Mouse (Mus musculus) intestine, embryonic 16.5 days (tissue): ENCODE results near the gene Dnal1. TPM values are rescaled to one million over a fixed set of nuclear protein-coding genes. Genes with fewer than 3 reads are reported as not detected.

Experiments used
- ATAC-seq: fragments of 200-750 bp; cut with Nextera tagmentation; 2 replicates; pipeline ENCODE4 v1.8.0; 2017; ENCODE audit warnings: moderate TSS enrichment, moderate library complexity
- H3K27ac ChIP-seq: fragments of 300-500 bp; sonication (generic); 2 replicates; pipeline ENCODE4 v1.5.1; 2014; ENCODE audit warnings: mild to moderate bottlenecking, low read length
- H3K27me3 ChIP-seq: fragments of 300-500 bp; sonication (generic); replicated peaks from 2 replicates; pipeline ENCODE4 v1.6.1; 2014; ENCODE audit warnings: low read length, control low read depth, mixed read lengths; ENCODE audit not compliant: control insufficient read depth, insufficient read depth
- H3K36me3 ChIP-seq: fragments of 300-500 bp; sonication (generic); 2 replicates; pipeline ENCODE4 v1.6.1; 2014; ENCODE audit warnings: low read length, control low read depth; ENCODE audit not compliant: control insufficient read depth, insufficient read depth
- H3K4me1 ChIP-seq: fragments of 300-500 bp; sonication (generic); 2 replicates; pipeline ENCODE4 v1.6.1; 2014; ENCODE audit warnings: low read length, control low read depth, mixed read lengths; ENCODE audit not compliant: control insufficient read depth, insufficient read depth
- H3K4me2 ChIP-seq: fragments of 300-500 bp; sonication (generic); 2 replicates; pipeline ENCODE4 v1.6.1; 2014; ENCODE audit warnings: low read depth, low read length, control low read depth
- H3K4me3 ChIP-seq: fragments of 300-500 bp; sonication (generic); 2 replicates; pipeline ENCODE4 v1.5.1; 2014; ENCODE audit warnings: mild to moderate bottlenecking, low read length
- H3K9ac ChIP-seq: fragments of 300-500 bp; sonication (generic); 2 replicates; pipeline ENCODE4 v1.6.1; 2014; ENCODE audit warnings: low read depth, low read length
- H3K9me3 ChIP-seq: fragments of 300-500 bp; sonication (generic); 2 replicates; pipeline ENCODE4 v1.6.1; 2016; ENCODE audit warnings: low read length, control low read depth; ENCODE audit not compliant: control insufficient read depth
- WGBS: fragments of 180-500 bp; shearing (Covaris S2); extraction: QIAGEN DNeasy Blood & Tissue Kit; methylation state at CpG from one replicate; pipeline ENCODE4 v1.1.7; 2014; 5-methylcytosine and 5-hydroxymethylcytosine counted together
- polyA plus RNA-seq: library from polyadenylated mRNA; unstranded; fragments of >200 nt; fragmentation: Nextera tagmentation; extraction: Ambion mirVana; gene quantifications from 2 replicates; pipeline ENCODE4 v1.2.1, GENCODE M21; 2015

Gene Dnal1
- polyA plus RNA-seq, 1 experiment from 2014 or later: 3.4 TPM

GRCm38 (mm10) chr12:84110814-84111213 lies 3.4 kb upstream of the Dnal1 start:
- Histone ChIP-seq H3K4me1 (peaks cover 6% of the 10 kb centered on the region), H3K36me3 (no peaks in the 10 kb centered on the region), H3K27me3 (no peaks in the 10 kb centered on the region), H3K9ac (no peak overlapping the region), H3K4me2 (no peak overlapping the region), H3K27ac (no peak overlapping the region), H3K9me3 (no peaks in the 10 kb centered on the region), H3K4me3 (no peak overlapping the region)
- 94% methylated on average over 4 of the region's 4 CpGs for WGBS
- ATAC-seq: no peak

- H3K36me3 ChIP-seq: no peaks in the 10 kb centered on the region
- H3K4me3 ChIP-seq: peak overlapping the region; percentile 78
- no peaks in the 10 kb centered on the region for H3K9me3 ChIP-seq
- peak overlapping the region; percentile 75; the same call in 1 of the 2 replicates for H3K9ac ChIP-seq
- H3K27ac ChIP-seq: no peak overlapping the region
- H3K27me3 ChIP-seq: no peaks in the 10 kb centered on the region
- H3K4me1 ChIP-seq: peaks cover 6% of the 10 kb centered on the region
- 0 out of 2 replicates have a peak, but pooled peaks have one; percentile 5 for ATAC-seq
- peak overlapping the region; percentile 85 for H3K4me2 ChIP-seq
- WGBS: 35% methylated on average over 6 of the region's 6 CpGs
These were observed 490 bp upstream of the Dnal1 start for GRCm38 (mm10) chr12:84113676-84114075.

GRCm38 (mm10) chr12:84119584-84119983 lies 5.4 kb downstream of the Dnal1 start:
- no peaks in the 10 kb centered on the region for H3K36me3 ChIP-seq
- no peak overlapping the region for H3K4me3 ChIP-seq
- ATAC-seq: no peak
- H3K9ac ChIP-seq: no peak overlapping the region
- H3K27me3 ChIP-seq: no peaks in the 10 kb centered on the region
- H3K4me1 ChIP-seq: peaks cover 6% of the 10 kb centered on the region
- 94% methylated on average over 5 of the region's 5 CpGs for WGBS
- no peak overlapping the region for H3K27ac ChIP-seq
- H3K4me2 ChIP-seq: no peak overlapping the region
- no peaks in the 10 kb centered on the region for H3K9me3 ChIP-seq

GRCm38 (mm10) chr12:84125892-84126291 lies 11.7 kb downstream of the Dnal1 start:
- WGBS: 79% methylated on average over 12 of the region's 12 CpGs
- no peak overlapping the region for H3K4me3 ChIP-seq
- no peak overlapping the region for H3K27ac ChIP-seq
- no peaks in the 10 kb centered on the region for H3K9me3 ChIP-seq
- ATAC-seq: no peak
- no peak overlapping the region for H3K4me2 ChIP-seq
- no peaks in the 10 kb centered on the region for H3K4me1 ChIP-seq
- H3K27me3 ChIP-seq: no peaks in the 10 kb centered on the region
- H3K36me3 ChIP-seq: no peaks in the 10 kb centered on the region
- H3K9ac ChIP-seq: no peak overlapping the region

GRCm38 (mm10) chr12:84126899-84127298 lies 12.7 kb downstream of the Dnal1 start:
- no peaks in the 10 kb centered on the region for H3K27me3 ChIP-seq
- no peak for ATAC-seq

GRCm38 (mm10) chr12:84128576-84128975 lies 14.4 kb downstream of the Dnal1 start:
- H3K4me3 ChIP-seq: no peak overlapping the region
- H3K27me3 ChIP-seq: no peaks in the 10 kb centered on the region
- WGBS: 91% methylated on average over 6 of the region's 6 CpGs
- ATAC-seq: no peak
- no peak overlapping the region for H3K27ac ChIP-seq
- H3K36me3 ChIP-seq: no peaks in the 10 kb centered on the region; the same call in 1 of the 2 replicates
- no peak overlapping the region for H3K9ac ChIP-seq
- no peaks in the 10 kb centered on the region for H3K4me1 ChIP-seq
- H3K9me3 ChIP-seq: no peaks in the 10 kb centered on the region
- H3K4me2 ChIP-seq: no peak overlapping the region

More at GRCm38 (mm10) chr12:84126899-84127298, 12.7 kb downstream of the Dnal1 start:
- H3K4me2 ChIP-seq: no peak overlapping the region
- no peak overlapping the region for H3K4me3 ChIP-seq
- H3K27ac ChIP-seq: no peak overlapping the region
- H3K9me3 ChIP-seq: no peaks in the 10 kb centered on the region
- H3K4me1 ChIP-seq: no peaks in the 10 kb centered on the region
- no peak overlapping the region for H3K9ac ChIP-seq
- H3K36me3 ChIP-seq: no peaks in the 10 kb centered on the region
- 81% methylated on average over 2 of the region's 2 CpGs for WGBS

GRCm38 (mm10) chr12:84129931-84130330 lies 15.8 kb downstream of the Dnal1 start:
- no peaks in the 10 kb centered on the region for H3K9me3 ChIP-seq
- H3K4me2 ChIP-seq: no peak overlapping the region
- no peak for ATAC-seq
- no peaks in the 10 kb centered on the region for H3K4me1 ChIP-seq
- no peaks in the 10 kb centered on the region for H3K27me3 ChIP-seq
- no peak overlapping the region for H3K27ac ChIP-seq
- 91% methylated on average over 8 of the region's 8 CpGs for WGBS
- H3K36me3 ChIP-seq: no peaks in the 10 kb centered on the region; the same call in 1 of the 2 replicates
- H3K4me3 ChIP-seq: no peak overlapping the region
- no peak overlapping the region for H3K9ac ChIP-seq

GRCm38 (mm10) chr12:84132265-84132664 lies 18.1 kb downstream of the Dnal1 start:
- Histone ChIP-seq H3K4me1 (no peaks in the 10 kb centered on the region), H3K36me3 (no peaks in the 10 kb centered on the region; the same call in 1 of the 2 replicates), H3K4me2 (no peak overlapping the region), H3K9me3 (no peaks in the 10 kb centered on the region), H3K9ac (no peak overlapping the region), H3K4me3 (no peak overlapping the region), H3K27me3 (no peaks in the 10 kb centered on the region), H3K27ac (no peak overlapping the region)
- no peak for ATAC-seq
- 58% methylated on average over 3 of the region's 3 CpGs for WGBS

- no peaks in the 10 kb centered on the region for H3K27me3 ChIP-seq
- H3K36me3 ChIP-seq: peaks cover 3% of the 10 kb centered on the region; the same call in 1 of the 2 replicates
- H3K4me2 ChIP-seq: no peak overlapping the region
- no peaks in the 10 kb centered on the region for H3K4me1 ChIP-seq
- H3K9ac ChIP-seq: no peak overlapping the region
- WGBS: 95% methylated on average over 7 of the region's 7 CpGs
- no peaks in the 10 kb centered on the region for H3K9me3 ChIP-seq
- no peak overlapping the region for H3K4me3 ChIP-seq
- no peak overlapping the region for H3K27ac ChIP-seq
- no peak for ATAC-seq
These were observed 23.0 kb downstream of the Dnal1 start for GRCm38 (mm10) chr12:84137131-84137530.

GRCm38 (mm10) chr12:84140135-84140534 lies 26.0 kb downstream of the Dnal1 start:
- no peak for ATAC-seq
- no peak overlapping the region for H3K27ac ChIP-seq
- H3K27me3 ChIP-seq: no peaks in the 10 kb centered on the region
- no peaks in the 10 kb centered on the region for H3K4me1 ChIP-seq
- H3K4me2 ChIP-seq: no peak overlapping the region
- no peak overlapping the region for H3K4me3 ChIP-seq
- H3K36me3 ChIP-seq: 0 out of 2 replicates have a peak, but pooled peaks cover 3% of the 10 kb centered on the region
- H3K9me3 ChIP-seq: no peaks in the 10 kb centered on the region
- WGBS: 70% methylated on average over 4 of the region's 4 CpGs
- H3K9ac ChIP-seq: no peak overlapping the region
